Mouse (Mus musculus) colon, adult 2 months (tissue): ENCODE measurements around the gene Zgpat. TPM values are rescaled to one million over a fixed set of nuclear protein-coding genes. Genes with fewer than 3 reads are reported as not detected.

ENCODE experiments used
- polyA plus RNA-seq: library from polyadenylated mRNA; depleted of rRNA; stranded (reverse); fragments of >200 nt; gene quantifications from 2 replicates; pipeline ENCODE4 v1.2.3, GENCODE M21; 2012; rRNA removed

The Zgpat gene
- 32.6 and 36.8 TPM in 2 replicates for polyA plus RNA-seq

GRCm38 (mm10) chr2:181364860-181365596 is at the start of gene Zgpat, which contains the start of gene Arfrp1:
TSS of gene Zgpat (plus strand) at chr2:181364928.
TSS of gene Arfrp1 (minus strand) at chr2:181365404.

GRCm38 (mm10) chr2:181319248-181320102 is 45.3 kb upstream of the Zgpat start, which contains the start of gene Rtel1:
TSS of gene Rtel1 (plus strand) at chr2:181319739.

DNA sequence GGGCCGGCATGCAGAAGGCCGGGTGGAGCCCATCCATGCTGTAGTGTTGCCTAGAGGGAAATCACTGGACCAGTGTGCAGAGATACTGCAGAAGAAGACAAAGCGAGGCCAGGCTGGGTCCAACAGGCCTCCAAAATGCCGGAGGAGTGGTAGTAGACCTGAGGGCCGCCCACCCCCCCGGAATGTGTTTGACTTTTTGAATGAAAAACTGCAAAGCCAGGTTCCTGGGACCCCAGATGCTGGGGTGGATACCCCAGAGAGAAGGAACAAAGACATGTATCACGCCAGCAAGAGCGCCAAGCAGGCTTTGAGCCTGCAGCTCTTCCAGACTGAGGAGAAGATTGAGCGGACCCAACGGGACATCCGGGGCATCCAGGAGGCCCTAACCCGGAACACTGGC is 15.1 kb downstream of the Zgpat start, which contains the start of gene Lime1:
Lime1 (plus strand) TSS at position 301 of the 400 bp plus-strand sequence.

Other genes starting within 250 kb of the Zgpat start
- gene Kcnq2, start 229.6 kb upstream of the Zgpat start, polyA plus RNA-seq = 1.1 and 1.4 TPM in 2 replicates
- 8.8 and 9.5 TPM in 2 replicates for gene Eef1a2, start 207.9 kb upstream of the Zgpat start, polyA plus RNA-seq
- gene Ppdpf, start 177.7 kb upstream of the Zgpat start, polyA plus RNA-seq = 223 and 266 TPM in 2 replicates
- 4.5 and 7.2 TPM in 2 replicates for gene Ptk6, start 162.1 kb upstream of the Zgpat start, polyA plus RNA-seq
- 1.2 and 1.5 TPM in 2 replicates for gene Srms, start 151.7 kb upstream of the Zgpat start, polyA plus RNA-seq
- gene Fndc11, start 144.9 kb upstream of the Zgpat start, polyA plus RNA-seq = 0.35 and 0.61 TPM in 2 replicates
- 45.2 and 46.9 TPM in 2 replicates for gene Helz2, start 122.9 kb upstream of the Zgpat start, polyA plus RNA-seq
- 32.6 and 34.0 TPM in 2 replicates for gene Gmeb2, start 76.9 kb upstream of the Zgpat start, polyA plus RNA-seq
- 6.0 and 7.6 TPM in 2 replicates for gene Stmn3, start 50.4 kb upstream of the Zgpat start, polyA plus RNA-seq
- gene Rtel1, start 45.2 kb upstream of the Zgpat start, polyA plus RNA-seq = 23.9 and 29.0 TPM in 2 replicates
- gene Arfrp1, start 476 bp downstream of the Zgpat start, polyA plus RNA-seq = 25.9 and 30.4 TPM in 2 replicates
- gene Lime1, start 15.2 kb downstream of the Zgpat start, polyA plus RNA-seq = 94.1 and 102 TPM in 2 replicates
- 2.0 TPM in 2 replicates for gene Zbtb46, start 94.5 kb downstream of the Zgpat start, polyA plus RNA-seq
- gene Abhd16b, start 128.3 kb downstream of the Zgpat start, polyA plus RNA-seq = not detected in 2 replicates
- gene Tpd52l2, start 132.2 kb downstream of the Zgpat start, polyA plus RNA-seq = 31.4 and 40.7 TPM in 2 replicates
- 51.9 and 64.1 TPM in 2 replicates for gene Dnajc5, start 155.6 kb downstream of the Zgpat start, polyA plus RNA-seq
- 161 and 197 TPM in 2 replicates for gene Uckl1, start 220.0 kb downstream of the Zgpat start, polyA plus RNA-seq
- gene Prpf6, start 226.9 kb downstream of the Zgpat start, polyA plus RNA-seq = 12.3 and 13.0 TPM in 2 replicates
- gene Zfp512b, start 227.9 kb downstream of the Zgpat start, polyA plus RNA-seq = 39.9 and 47.0 TPM in 2 replicates
- 30.8 and 41.3 TPM in 2 replicates for gene Samd10, start 234.3 kb downstream of the Zgpat start, polyA plus RNA-seq